Mouse (Mus musculus): ENCODE results near the gene Olfr303.

GRCm38 (mm10) chr7:86397689-86398088 is at the start of gene Olfr303:
- TF ChIP-seq POLR2A (IDR thresholded peaks at IDR 0.05; ENCODE audit: extremely low read depth, insufficient read depth, low read length) (no peak), CTCF (IDR thresholded peaks at IDR 0.05; ENCODE audit: extremely low read depth, insufficient read depth, low read length) (no peak)

Measured in cortical plate, adult 2 months (tissue).